Mouse (Mus musculus) cerebellum, postnatal 25 days (tissue): ENCODE measurements at regions not wholly inside any gene's neighbourhood (a gene's known extent, or its start where the extent isn't known, plus 50 kb on each side); places are given as distances from the start of the nearest gene placed in this dataset.
A peak's percentile ranks its signal among the peaks of the same experiment; 100 is the strongest.
"Not testable (repeated sequence)": the region's sequence is repeated elsewhere in the genome, so short reads cannot be mapped to it uniquely, and the experiment has no call there.

Experiments used
- DNase-seq, 2 experiments: peaks; one replicate each; pipeline ENCODE4 v3.0.0; 2021; ENCODE audit warnings: mixed read lengths in 2 of 2

GRCm38 (mm10) chr14:87612871-87613270 is 196.4 kb downstream of the Tdrd3 start:
- DNase-seq, result no peak

- DNase-seq, result no peak
These were observed 203.1 kb downstream of the Tdrd3 start for GRCm38 (mm10) chr14:87619368-87620035.

GRCm38 (mm10) chr14:87631078-87631813 is 214.8 kb downstream of the Tdrd3 start:
- DNase-seq, result no peak

GRCm38 (mm10) chr14:87634596-87634995 is 218.2 kb downstream of the Tdrd3 start:
- no peak for DNase-seq

- DNase-seq, result no peak
These were observed 220.7 kb downstream of the Tdrd3 start for GRCm38 (mm10) chr14:87637131-87637530.

GRCm38 (mm10) chr14:87667910-87668309 is 251.5 kb downstream of the Tdrd3 start:
- DNase-seq, result no peak

- DNase-seq, result no peak
These were observed 253.1 kb downstream of the Tdrd3 start for GRCm38 (mm10) chr14:87669496-87669895.

GRCm38 (mm10) chr14:87680788-87681187 is 264.3 kb downstream of the Tdrd3 start:
- no peak for DNase-seq

GRCm38 (mm10) chr14:87683091-87683806 is 266.8 kb downstream of the Tdrd3 start:
- not testable (repeated sequence) for DNase-seq

GRCm38 (mm10) chr14:87689866-87690265 is 273.4 kb downstream of the Tdrd3 start:
- DNase-seq, result no peak

- DNase-seq, result no peak
These were observed 320.0 kb downstream of the Tdrd3 start for GRCm38 (mm10) chr14:87736456-87736855.

- DNase-seq, result no peak
These were observed 329.1 kb downstream of the Tdrd3 start for GRCm38 (mm10) chr14:87745524-87745923.

GRCm38 (mm10) chr14:87746011-87746410 is 329.6 kb downstream of the Tdrd3 start:
- no peak for DNase-seq

GRCm38 (mm10) chr14:87749068-87749467 is 332.6 kb downstream of the Tdrd3 start:
- no peak for DNase-seq

- DNase-seq, result no peak
These were observed 333.3 kb downstream of the Tdrd3 start for GRCm38 (mm10) chr14:87749762-87750161.

- DNase-seq, result no peak
These were observed 334.3 kb downstream of the Tdrd3 start for GRCm38 (mm10) chr14:87750665-87751170.

GRCm38 (mm10) chr14:87754744-87755143 is 338.3 kb downstream of the Tdrd3 start:
- DNase-seq, result no peak

GRCm38 (mm10) chr14:87775332-87775890 is 359.0 kb downstream of the Tdrd3 start:
- DNase-seq, result no peak

GRCm38 (mm10) chr14:87799803-87800202 is 383.4 kb downstream of the Tdrd3 start:
- no peak for DNase-seq

GRCm38 (mm10) chr14:87809664-87810063 is 393.2 kb downstream of the Tdrd3 start:
- DNase-seq, result peak in 1 of 2 experiments; percentile 3

GRCm38 (mm10) chr14:87844120-87844519 is 427.7 kb downstream of the Tdrd3 start:
- DNase-seq, result no peak

GRCm38 (mm10) chr14:87861486-87861885 is 445.0 kb downstream of the Tdrd3 start:
- DNase-seq, result no peak
